Mouse (Mus musculus) olfactory bulb, adult 2 months (tissue): Measurements from ENCODE around the gene Nxph4. TPM values are rescaled to one million over a fixed set of nuclear protein-coding genes. Genes with fewer than 3 reads are reported as not detected.

ENCODE experiments used
- H3K27ac ChIP-seq: fragments of 200-500 bp; 2 replicates; pipeline ENCODE4 v1.5.1; 2012; ENCODE audit warnings: low read depth, low read length; ENCODE audit not compliant: insufficient read depth
- H3K4me1 ChIP-seq: fragments of 200-500 bp; 2 replicates; pipeline ENCODE4 v1.6.1; 2012; ENCODE audit warnings: low read length; ENCODE audit not compliant: control insufficient read depth, insufficient read depth
- H3K4me3 ChIP-seq: fragments of 200-500 bp; 2 replicates; pipeline ENCODE4 v1.5.1; 2012; ENCODE audit warnings: mild to moderate bottlenecking, low read depth, low read length, moderate library complexity; ENCODE audit not compliant: insufficient read depth
- CTCF ChIP-seq: fragments of 200-500 bp; IDR thresholded peaks from 2 replicates; pipeline ENCODE4 v1.5.1; 2012; ENCODE audit warnings: low read depth, mild to moderate bottlenecking, low read length, moderate library complexity; ENCODE audit not compliant: insufficient read depth
- POLR2A ChIP-seq: fragments of 200-500 bp; IDR thresholded peaks from 2 replicates; pipeline ENCODE4 v1.6.1; 2012; ENCODE audit warnings: mild to moderate bottlenecking, low read depth, low read length, moderate library complexity; ENCODE audit not compliant: insufficient read depth
- WGBS: fragments of 180-500 bp; shearing (Covaris S2); methylation state at CpG from one replicate; pipeline ENCODE4 v1.1.7; 2018; 5-methylcytosine and 5-hydroxymethylcytosine counted together
- polyA plus RNA-seq: library from polyadenylated mRNA; stranded (reverse); fragments of >200 nt; gene quantifications from 2 replicates; pipeline ENCODE4 v1.2.4, GENCODE M21; 2012; ENCODE audit warnings: low replicate concordance; ENCODE audit not compliant: missing spikeins, insufficient read depth, insufficient read length

Nxph4 gene
- polyA plus RNA-seq, 1 experiment: not detected

- 91% methylated on average over 17 of the region's 17 CpGs for whole genome bisulfite sequencing
- Histone ChIP-seq H3K4me1 (peaks cover 4% of the 10 kb centered on the region), H3K27ac (no peak overlapping the region), H3K4me3 (no peak overlapping the region)
- TF ChIP-seq CTCF: no peak
- no peak for TF ChIP-seq POLR2A
Observed at GRCm38 (mm10) chr10:127570937-127571641, 36.7 kb upstream of the Nxph4 start.

DNA sequence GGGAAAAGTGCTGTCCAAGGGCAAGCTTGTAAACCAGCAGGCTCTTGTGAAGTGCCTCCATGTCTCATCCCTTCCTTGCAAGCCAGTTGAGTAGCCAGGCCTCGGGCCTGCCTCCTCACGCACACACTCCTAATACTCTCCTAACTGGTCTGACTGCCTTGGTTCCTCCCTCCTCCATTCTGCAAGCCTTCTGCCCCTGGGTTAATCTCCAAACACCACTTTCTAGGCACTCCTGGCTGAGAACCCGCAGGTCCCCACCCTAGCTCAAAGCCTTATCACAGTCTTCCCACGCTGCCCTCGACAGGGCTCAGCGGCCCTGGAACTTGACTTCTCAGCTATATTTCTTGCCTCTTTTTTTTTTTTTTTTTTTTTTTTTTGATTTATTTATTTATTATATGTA is 36.0 kb upstream of the Nxph4 start:
- Histone ChIP-seq H3K27ac (no peak overlapping the region), H3K4me3 (no peak overlapping the region), H3K4me1 (peaks cover 7% of the 10 kb centered on the region)
- TF ChIP-seq CTCF (no peak), POLR2A (no peak)
- 80% methylated on average over 6 of the region's 6 CpGs for WGBS

DNA sequence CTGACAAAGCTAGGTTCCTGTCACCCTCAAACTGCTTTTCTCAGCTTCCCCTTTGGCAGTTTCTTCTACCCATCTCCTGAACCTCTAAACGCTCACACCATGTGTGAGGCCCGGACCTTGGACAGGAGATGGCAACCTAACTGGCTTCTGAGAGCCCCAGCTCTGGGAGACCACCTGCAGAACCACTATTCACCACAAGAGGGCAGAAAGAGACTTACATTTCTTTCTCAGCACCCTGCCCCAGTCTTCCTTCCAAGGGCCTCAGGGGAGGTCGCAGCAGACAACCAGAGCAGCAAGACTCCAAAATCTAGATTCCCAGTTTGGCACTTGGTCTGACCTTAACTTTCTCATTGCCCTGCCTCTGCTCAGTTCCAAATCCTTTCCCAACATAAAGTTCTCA is 35.1 kb upstream of the Nxph4 start:
- no peak overlapping the region for H3K4me3 ChIP-seq
- TF ChIP-seq CTCF (peak; percentile 72), POLR2A (no peak)
- 33% methylated on average over 3 of the region's 3 CpGs for WGBS
- peaks cover 7% of the 10 kb centered on the region for H3K4me1 ChIP-seq
- H3K27ac ChIP-seq: no peak overlapping the region

GRCm38 (mm10) chr10:127566553-127567326 is 32.4 kb upstream of the Nxph4 start:
- Histone ChIP-seq H3K27ac (no peak overlapping the region), H3K4me1 (peaks cover 7% of the 10 kb centered on the region), H3K4me3 (no peak overlapping the region)
- TF ChIP-seq POLR2A (no peak), CTCF (no peak)
- WGBS: 93% methylated on average over 28 of the region's 28 CpGs

DNA sequence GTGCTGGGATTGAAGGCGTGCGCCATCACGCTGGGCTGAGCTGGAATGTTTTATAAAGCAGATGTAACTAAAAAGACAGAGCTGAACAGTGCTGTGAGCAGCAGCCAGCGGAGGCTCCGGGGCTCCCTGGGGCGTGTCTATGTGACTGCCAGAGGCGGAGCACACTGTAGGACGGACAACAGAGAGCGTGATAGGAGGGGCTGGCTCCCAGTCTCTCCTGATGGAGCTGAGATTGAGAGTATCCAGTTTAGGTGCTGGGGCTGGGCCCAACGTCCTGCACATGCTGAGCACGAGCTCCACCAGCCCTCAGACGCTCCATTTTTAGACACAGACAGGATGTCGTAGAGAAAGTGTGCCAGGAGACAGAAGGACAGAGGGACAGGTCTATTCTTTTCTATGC is 29.9 kb upstream of the Nxph4 start:
- no peak overlapping the region for H3K4me3 ChIP-seq
- H3K27ac ChIP-seq: no peak overlapping the region
- no peak for TF ChIP-seq CTCF
- no peak for TF ChIP-seq POLR2A
- H3K4me1 ChIP-seq: 0 out of 2 replicates have a peak, but pooled peaks cover 3% of the 10 kb centered on the region
- WGBS: 36% methylated on average over 13 of the region's 13 CpGs

DNA sequence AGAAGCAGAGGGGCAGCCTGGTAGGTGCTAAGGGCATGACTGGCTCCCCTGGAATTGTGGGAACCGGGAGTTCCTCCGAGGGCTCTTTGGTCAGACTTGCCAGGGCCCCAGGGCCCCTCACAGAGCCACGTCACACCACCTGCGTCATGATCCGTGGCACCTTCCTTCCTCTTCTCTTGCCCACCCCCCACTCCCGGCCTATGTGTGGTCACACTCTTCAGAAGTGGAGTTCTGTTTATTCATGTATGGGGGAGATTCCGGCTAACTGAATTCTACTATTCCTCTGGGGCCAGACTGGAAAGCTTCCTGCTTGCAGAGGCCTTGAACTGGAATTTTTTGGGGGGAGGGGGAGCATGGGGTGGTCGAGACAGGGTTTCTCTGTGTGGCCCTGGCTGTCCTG is 29.5 kb upstream of the Nxph4 start:
- WGBS: 74% methylated on average over 8 of the region's 8 CpGs
- no peak for TF ChIP-seq POLR2A
- TF ChIP-seq CTCF: no peak
- 0 out of 2 replicates have a peak, but pooled peaks cover 3% of the 10 kb centered on the region for H3K4me1 ChIP-seq
- no peak overlapping the region for H3K27ac ChIP-seq
- H3K4me3 ChIP-seq: no peak overlapping the region

DNA sequence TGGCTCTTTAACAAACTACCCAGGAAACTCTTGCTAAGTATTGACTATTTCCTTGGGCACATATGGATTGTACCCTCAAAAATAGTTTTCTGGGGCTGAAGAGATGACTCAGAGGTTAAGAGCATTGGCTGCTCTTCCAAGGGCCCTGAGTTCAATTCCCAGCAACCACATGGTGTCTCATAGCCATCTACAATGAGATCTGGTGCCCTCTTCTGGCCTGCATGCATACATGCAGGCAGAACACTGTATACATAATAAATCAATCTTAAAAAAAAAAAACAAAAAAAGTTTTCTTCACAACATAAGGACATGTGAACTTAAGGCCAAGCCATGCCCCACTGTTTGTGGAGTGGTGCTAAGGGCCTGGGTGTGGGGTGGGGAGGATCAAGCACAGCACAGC is 26.8 kb upstream of the Nxph4 start:
- H3K4me3 ChIP-seq: no peak overlapping the region
- 0 out of 2 replicates have a peak, but pooled peaks cover 3% of the 10 kb centered on the region for H3K4me1 ChIP-seq
- H3K27ac ChIP-seq: no peak overlapping the region
- TF ChIP-seq CTCF: no peak
- no peak for TF ChIP-seq POLR2A

GRCm38 (mm10) chr10:127557397-127557796 is 23.0 kb upstream of the Nxph4 start:
- H3K4me1 ChIP-seq: no peaks in the 10 kb centered on the region
- WGBS: 88% methylated on average over 13 of the region's 13 CpGs
- no peak overlapping the region for H3K4me3 ChIP-seq
- H3K27ac ChIP-seq: no peak overlapping the region
- TF ChIP-seq CTCF: 0 out of 2 replicates have a peak, but pooled peaks have one; percentile 34
- TF ChIP-seq POLR2A: no peak

DNA sequence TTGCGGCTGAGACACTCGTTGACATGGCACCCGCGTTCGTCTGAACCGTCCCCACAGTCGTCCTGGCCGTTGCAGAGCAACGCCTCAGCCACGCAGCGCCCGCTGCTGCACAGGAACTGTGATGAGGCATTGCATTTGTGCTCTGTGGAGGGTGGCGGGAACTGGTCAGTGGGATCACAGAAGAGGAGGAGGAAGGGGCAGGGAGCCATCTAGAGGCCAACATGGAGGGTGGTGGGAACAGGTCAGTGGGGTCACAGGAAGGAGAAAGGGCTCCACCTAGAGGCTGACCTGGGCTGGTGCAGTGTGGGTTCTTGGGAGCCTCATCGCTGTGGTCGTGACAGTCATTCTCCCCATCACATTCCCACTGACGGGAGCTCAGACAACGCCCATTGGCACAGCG is 21.3 kb upstream of the Nxph4 start:
- TF ChIP-seq CTCF (peak; percentile 67), POLR2A (no peak)
- Histone ChIP-seq H3K27ac (no peak overlapping the region), H3K4me1 (no peaks in the 10 kb centered on the region), H3K4me3 (no peak overlapping the region)
- WGBS: 73% methylated on average over 18 of the region's 18 CpGs
